Mouse (Mus musculus) cerebral cortex, adult 2 months (tissue): ENCODE data around the gene Timm8a2.

Experiments used
- WGBS: fragments of 180-500 bp; shearing (Covaris S2); methylation state at CpG from one replicate; pipeline ENCODE4 v1.1.7; 2018; 5-methylcytosine and 5-hydroxymethylcytosine counted together

Gene Timm8a2

DNA sequence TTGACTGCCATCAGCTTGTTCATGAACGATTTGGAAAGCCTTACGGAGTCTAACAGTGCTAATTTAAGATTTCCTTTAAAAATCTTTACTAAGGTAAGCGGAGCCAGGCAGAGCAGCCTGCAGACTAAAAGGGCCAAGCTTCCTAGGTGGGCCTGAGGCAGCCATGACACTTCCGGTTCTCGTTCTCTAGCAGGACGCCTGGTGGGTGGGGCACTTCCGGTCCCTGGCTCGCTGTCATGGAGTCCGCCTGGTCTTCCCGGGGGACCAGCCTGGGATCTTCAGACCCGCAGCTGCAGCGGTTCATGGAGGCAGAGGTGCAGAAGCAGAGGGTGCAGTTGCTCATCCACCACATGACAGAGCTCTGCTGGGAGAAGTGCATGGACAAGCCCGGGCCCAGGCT lies at the start of gene Timm8a2:
Timm8a2 (plus strand) TSS at position 224 of the 400 bp plus-strand sequence.
- 94% methylated on average over 13 of the region's 13 CpGs for WGBS

DNA sequence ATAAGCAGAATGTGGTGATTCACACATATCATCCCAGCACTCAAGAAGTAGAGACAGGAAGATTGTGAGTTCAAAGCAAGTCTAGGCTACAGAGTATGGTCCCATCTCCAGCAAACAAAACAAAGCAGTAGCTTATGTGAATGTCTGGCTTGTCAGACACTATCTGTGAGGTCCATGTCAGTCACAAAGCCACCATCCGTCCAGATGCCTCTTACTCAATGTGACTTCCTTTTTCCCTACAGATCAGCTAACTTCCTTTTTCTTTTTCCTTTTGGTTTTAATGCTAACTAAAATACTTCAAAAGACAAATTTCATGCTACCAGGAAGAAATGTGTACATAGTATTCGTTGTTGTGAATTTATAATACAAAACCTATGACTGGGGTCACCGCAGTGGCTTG lies 49.0 kb upstream of the Timm8a2 start:
- WGBS: 72% methylated on average over 3 of the region's 3 CpGs

DNA sequence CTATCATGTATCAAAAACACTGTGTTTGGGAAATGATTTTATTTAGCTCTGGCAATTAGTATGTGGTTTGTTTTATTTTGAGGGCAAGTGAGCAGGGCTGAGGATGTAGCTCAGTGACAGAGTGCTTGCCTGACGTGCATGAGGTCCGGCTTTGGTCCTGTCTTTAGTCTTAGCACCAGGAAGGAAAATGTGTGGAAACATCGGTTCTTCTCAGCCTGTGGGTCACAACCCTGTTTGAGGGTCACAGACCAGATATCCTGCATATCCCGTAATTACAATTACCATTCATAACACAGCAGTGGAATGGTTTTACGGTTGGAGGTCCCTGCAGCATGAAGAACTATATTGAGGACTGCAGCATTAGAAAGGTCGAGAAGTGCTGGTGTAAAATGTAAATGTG lies 48.4 kb upstream of the Timm8a2 start:
- 79% methylated on average over 6 of the region's 6 CpGs for WGBS

DNA sequence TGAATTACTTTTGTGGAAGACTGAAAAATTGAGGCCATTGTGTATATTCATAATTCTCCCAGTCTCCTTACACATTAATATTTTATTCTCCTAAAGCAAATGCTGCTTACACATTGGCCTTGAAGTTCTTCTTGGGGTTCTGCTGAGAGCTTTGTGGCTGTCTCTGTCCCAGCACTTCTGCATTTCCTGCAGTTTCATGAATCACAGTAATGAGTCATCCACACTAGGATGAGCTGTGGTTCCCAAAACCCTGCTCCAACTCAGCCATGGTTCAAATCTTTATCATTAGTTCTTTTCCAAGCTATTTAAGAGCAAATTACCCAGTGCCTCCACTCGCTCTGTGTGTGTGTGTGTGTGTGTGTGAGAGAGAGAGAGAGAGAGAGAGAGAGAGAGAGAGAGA lies 47.2 kb upstream of the Timm8a2 start:
- WGBS: 63% methylated on average over 1 of the region's 1 CpGs

DNA sequence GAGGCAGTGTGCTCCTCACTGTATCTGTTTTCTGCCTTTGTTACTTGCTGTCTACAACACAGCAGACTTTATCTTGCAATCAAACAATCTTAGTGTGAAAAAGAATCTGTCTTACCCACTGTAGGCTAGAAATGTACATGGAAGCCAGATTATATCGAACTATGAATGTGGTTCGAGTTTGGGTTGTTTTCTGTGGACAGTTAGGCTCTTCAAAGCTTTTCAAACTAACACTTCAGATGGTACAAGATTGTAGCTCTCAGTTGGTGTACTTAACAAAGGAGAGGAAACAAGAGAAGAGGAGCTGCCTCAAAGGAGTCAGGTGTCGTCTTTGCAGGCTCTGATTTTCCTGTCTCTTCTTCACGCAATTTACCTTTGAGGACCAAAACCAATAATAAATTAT lies 46.8 kb upstream of the Timm8a2 start:
- WGBS: 84% methylated on average over 4 of the region's 4 CpGs

DNA sequence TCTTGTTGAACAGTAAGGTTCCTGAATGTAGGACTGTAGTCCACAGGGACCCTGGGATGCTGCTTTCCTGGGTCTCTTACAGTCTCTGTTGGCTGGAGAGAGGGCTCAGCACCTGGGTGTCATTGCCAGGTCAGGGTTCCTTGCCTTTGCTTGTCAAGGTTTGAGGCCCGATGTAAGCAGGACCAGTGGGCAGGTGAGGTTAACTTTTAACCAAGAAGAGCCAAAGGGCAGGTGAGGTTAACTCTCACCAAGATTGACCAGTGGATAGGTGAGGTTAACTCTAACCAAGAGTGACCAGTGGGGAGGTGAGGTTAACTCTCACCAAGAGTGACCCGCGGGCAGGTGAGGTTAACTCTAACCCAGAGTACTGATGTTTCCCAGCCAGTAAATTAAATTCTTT lies 45.1 kb upstream of the Timm8a2 start:
- WGBS: 96% methylated on average over 3 of the region's 3 CpGs

DNA sequence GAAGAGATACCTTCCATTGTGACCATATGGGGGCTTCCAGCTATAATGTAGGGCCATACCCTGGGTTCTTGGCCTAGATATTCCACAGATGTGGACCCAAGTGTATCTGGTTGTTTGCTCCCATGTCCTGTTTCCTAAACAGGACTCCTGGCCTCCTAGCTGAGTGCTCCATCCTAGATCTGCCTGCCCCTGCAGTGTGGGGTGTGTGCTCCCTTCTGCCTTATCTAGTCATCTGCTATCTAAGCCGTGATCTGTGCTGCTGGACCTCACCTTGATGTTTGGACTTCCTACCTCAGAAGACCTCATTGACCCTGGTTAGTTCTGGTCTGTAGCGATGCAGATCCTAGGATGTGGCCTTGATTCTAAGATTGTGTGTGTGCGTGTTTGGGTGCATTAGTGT lies 44.6 kb upstream of the Timm8a2 start:
- WGBS: 99% methylated on average over 3 of the region's 3 CpGs

DNA sequence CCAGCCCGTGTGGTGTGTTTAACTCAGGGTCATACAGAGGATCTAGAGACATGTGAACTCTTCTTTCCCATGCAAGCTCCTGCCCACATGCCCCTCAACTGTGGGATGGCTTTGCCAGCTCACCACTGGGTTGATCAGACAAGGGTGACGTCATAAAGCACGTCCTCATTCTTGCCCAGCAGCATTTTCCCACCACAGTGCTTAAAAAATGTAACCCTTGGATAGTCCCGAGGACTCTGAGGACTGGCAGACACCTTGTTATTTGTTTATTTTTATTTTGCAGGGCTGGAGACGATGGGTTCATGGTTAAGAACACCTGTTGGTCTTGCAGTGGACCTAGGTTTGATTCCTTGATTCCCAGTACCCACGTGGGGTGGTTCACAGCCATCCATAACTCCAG lies 43.6 kb upstream of the Timm8a2 start:
- WGBS: 93% methylated on average over 6 of the region's 6 CpGs

DNA sequence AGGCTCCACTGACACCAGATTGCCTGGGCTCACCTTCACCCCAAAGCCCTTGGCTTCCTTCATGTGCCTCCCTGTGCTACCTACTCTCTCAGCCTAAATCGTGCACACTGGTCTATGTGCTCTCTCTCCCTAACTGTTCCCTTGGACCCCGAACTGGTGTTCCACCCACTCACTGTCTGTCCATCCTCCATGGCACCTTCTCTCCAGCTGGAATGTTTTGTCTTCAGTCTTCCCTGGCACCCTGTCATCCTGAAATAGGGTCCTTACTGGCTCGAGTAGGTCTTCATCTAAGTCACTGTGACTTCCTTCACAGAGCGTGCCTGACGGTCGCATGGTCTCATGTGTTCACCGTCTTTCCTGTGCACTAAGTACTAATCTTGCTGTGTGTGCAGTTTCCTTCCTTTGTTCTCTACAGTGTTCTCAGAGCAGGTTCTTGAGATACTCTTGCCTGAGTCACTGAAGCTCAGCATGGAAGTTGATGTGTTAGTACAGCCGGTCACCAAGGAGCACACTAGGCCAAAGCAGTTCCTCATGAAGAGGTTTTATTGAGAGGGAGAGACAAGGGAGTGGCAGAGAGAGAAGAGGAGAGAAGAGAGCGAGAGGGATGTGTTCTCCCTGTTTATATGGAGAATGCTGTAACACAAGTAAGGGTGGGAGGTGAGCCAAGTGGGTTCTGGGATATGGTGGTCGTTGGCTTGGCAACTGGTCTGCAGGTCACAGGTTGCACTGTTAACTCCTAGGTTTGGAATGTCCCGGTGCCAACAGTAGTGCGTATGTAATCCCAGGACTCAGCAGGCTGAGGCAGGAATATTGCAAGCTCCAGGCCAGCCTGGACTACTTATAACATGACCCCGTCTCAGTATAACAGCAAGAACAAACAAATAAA lies 41.8 kb upstream of the Timm8a2 start:
- 79% methylated on average over 13 of the region's 13 CpGs for WGBS

DNA sequence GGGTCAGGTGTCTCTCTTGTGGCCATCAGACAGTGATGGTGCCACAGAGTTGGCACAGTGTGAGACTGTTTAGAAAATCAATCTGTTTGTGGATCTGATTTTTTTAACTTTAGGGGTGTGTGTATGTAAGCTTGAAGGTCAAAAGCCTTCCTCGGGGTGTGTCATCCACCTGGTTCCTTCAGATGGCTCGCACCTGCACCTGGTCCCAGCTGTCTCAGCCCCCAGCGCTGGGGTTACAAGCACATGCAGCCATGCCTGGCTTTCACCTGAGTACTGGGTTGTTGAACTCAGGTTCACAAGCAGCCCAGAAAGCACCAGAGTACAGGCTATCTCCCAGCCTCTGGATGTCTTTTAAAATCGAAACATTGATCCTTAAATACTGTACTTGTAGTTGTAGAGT lies 40.9 kb upstream of the Timm8a2 start:
- WGBS: 98% methylated on average over 4 of the region's 4 CpGs

DNA sequence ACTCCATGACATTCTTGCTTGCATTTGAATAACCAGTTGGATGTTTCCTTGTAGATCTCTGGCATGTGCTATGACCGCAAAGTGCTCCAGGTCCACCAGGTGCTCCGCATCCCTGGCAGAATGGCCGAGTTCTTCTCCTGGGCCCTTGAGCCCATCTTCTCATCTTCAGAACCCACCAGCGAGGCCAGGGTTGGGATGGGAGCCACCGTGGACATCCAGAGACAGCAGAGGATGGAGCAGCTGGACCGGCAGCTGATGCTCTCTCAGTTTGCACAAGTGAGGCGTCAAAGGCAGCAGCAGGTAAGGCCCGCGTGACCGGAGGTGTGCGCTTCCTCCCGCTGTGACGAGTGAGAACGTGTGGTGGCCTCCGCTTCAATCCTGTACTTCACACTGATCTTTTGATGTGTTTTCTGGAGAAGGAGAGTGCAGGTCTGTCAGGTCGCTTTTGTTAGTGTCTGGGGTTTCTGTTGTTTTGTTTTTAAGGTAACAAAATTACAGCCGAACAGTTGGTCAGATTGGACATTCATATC lies 40.2 kb upstream of the Timm8a2 start:
- 96% methylated on average over 17 of the region's 17 CpGs for WGBS

DNA sequence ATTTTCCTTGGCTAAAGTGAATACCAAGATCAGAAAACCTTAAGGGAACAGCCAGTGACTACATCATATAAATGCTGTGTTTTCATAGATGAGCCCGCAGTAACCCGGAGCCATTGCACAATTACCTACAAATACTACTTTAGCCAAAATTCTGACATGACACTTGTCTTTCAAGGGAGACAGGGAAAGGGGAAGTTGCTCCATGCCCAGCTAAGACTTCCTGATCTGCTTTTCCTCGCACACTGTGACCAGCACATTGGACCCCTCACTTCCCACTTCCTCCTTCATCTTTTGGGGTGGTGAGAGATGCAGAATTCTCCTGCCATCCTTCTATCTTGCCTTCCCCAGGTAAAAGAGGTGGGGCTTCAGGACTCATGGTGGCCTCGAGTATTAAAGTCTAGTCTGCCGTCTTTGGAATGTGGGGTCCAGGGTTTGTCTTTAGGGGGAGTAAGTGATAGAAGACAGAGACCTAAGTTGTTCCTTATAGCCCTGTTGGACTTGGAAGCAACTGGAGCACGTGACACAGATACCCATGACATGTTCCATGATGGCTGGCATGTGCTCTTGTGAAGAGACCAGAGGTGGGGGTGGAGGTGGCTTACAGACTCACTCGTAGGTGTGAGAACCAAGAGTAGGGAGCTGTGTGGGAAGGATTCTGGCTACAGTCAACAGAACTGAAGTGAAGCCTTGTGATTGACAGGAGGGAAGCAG lies 39.5 kb upstream of the Timm8a2 start:
- WGBS: 86% methylated on average over 7 of the region's 7 CpGs

DNA sequence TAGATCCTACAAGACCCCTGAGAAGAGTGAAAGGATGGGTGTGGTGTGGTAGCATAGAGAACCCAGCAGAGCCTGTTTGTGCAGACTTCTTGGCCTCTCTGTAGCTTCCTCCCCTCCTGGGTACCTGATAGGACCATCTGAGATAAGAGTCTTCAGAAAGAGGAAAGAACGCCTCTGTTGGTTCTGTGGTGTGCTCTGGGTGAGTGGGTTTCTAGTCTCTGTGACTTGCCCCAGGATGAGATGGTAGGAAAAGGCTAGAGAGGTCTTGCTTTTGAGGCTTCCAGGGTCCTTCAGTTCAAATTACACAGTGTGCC lies 39.0 kb upstream of the Timm8a2 start:
- WGBS: 96% methylated on average over 1 of the region's 1 CpGs

DNA sequence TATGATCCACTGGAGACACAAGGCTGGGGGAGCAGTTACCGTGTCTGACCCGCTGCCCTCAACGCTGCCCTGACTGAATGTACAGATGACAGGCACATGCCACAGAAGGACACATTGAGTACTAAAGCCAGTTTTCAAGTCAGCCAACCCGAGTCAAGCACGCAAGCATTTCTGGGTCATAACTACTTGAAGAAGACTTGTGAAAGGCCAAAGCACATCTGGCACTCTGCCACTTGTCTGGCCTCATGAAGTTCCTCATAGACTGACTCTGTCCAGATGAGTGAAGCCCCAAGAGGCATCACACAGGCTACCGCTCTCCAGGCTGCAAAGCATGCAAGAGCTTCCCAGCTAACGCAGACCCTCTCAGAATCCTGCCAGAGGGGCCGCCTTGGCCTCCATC lies 37.7 kb upstream of the Timm8a2 start:
- 89% methylated on average over 8 of the region's 8 CpGs for WGBS

DNA sequence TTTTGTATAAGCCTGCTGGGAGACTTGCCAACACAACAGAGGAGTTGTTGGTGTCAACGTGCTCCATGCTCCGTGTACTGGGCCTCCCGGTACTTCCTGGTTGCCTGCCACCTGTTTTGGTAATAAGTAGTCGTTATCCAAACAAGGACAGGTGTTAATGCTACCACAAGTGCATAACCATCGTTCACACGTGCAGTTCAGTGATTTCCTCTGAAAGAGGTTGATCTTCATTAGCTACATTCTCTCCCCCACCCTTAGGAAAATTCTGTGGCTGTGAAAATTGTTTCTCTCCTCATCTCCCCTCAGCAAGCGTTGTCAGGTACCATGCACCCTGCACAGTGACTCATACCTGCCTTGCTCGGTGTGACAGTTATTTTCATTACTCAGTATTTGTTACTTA lies 35.0 kb upstream of the Timm8a2 start:
- 66% methylated on average over 8 of the region's 8 CpGs for WGBS

DNA sequence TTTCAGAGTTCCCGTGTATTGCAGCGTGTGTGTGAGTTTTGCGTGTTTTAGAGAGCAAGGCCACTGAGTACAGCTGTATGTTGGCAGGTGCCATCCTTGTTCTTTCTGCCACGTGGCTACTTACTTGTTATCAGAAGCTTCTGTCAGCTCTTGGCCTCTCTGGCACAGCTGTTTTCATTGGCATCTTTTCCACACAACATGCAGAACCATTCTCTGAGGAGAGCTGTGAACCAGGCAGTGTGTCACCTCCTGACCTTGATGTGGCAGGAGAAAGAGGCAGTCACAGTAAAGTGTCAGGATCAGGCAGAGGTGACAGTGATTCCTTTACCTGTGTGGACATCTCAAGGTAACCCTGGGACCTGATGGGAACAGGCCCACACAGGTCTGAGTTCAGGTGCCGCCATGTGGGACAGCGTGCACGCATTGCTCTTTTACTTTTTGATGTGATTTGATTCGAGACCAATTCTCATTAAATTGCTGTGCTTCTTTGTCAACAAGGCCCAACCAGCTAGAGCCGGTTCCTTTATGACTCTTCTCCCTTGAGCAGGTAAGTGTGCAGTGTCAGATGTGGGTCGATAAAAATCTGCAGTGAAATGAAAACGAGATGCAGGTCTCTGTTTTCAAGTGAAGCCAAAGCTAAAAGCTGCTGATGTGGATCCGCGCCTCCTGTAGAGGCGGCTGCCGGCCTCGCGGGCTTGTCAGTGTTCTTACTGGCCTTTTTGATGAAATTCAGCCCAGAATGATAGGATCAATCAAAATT lies 33.9 kb upstream of the Timm8a2 start:
- WGBS: 93% methylated on average over 17 of the region's 17 CpGs

DNA sequence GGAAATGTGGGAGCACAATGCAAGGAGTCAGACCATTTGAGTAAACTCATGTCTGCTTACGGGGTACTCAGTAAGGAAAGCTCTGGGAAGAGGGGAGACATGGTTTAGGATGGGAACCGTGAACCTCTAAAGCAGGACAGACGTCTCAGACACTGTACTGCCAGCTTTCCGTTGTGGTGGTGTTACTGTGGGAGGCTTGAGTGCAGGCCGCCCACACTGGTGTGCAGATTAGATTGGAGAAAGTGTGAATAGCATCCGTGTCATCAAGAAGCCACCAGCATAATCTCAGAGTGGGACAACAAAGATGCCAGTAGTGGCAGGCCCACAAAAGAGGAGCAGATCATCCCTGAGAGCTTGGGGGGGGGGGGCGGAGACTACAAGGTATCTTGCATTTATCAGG lies 32.2 kb upstream of the Timm8a2 start:
- 74% methylated on average over 7 of the region's 7 CpGs for WGBS

DNA sequence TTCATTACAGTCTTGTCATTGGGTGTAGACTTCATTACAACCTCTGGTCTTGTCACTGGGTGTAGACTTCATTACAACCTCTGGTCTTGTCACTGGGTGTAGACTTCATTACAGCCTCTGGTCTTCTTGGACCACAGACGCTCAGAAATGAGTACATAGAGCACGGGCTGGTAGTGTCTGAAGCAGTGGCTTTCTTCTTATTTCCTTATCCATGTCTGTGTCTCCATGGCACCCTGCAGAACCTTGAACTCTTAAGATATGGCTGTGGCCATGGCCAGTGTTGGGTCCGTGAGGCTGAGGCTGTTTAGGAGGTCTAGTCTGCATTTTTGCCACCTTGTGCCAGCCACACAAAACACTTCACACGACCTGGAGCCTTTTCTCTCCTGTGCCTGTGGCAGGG lies 26.2 kb upstream of the Timm8a2 start:
- WGBS: 93% methylated on average over 4 of the region's 4 CpGs

DNA sequence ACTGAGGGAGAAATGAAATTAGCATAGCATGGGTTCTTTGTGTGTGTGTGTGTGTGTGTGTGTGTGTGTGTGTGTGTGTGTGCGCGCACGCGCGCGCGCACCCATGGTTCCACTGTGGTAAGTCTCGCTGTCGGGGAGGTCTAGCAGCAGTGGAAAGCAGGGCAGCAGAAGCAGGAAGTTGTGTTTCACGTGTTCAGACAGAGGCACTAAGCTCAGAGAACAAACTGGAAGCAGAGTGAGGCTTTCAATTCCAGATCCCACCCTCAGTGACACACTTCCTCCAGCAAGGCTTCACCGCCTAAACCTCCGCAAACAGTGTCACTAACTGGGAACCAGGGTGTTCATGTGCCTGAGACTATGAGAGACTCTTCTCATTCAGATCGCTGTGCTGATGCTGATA lies 25.0 kb upstream of the Timm8a2 start:
- WGBS: 84% methylated on average over 13 of the region's 13 CpGs

DNA sequence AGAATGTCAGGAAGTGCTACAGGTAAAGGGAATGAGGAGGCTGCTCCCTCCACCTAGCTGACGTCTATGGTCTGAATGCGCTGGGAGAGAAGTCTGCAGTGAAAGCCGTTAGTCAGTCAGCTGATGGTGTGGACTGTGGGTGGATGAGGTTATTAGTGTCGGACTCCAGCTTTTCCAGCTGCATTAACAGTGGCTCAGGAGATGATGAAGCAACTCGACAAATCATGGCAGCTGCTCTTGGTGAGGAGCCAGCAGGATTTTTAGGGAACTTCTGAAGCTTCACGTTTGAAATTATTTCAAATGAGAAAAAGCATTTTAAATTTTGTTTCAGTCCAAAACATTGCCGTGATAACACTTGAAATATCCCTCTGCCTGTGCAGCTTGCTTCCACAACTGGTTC lies 24.2 kb upstream of the Timm8a2 start:
- 50% methylated on average over 7 of the region's 7 CpGs for WGBS

DNA sequence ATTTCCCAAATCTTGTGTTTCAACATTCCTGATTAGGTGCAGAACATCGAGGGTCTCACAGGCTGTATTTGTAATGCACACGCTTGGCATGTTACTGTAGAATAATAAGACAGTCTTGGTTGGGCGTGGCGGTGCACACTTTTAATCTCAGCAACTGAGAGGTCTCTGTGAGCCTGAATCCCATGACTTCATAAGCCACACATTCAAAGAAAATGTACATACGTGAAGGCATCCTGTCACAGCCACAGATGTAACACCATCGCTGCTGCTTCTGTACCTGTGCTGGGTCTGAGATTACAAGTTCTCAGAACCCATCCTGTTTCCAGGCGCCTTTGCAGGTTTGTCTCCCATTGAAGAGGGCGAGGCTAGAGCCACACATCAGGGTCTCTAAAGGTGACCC lies 22.7 kb upstream of the Timm8a2 start:
- 96% methylated on average over 8 of the region's 8 CpGs for WGBS

DNA sequence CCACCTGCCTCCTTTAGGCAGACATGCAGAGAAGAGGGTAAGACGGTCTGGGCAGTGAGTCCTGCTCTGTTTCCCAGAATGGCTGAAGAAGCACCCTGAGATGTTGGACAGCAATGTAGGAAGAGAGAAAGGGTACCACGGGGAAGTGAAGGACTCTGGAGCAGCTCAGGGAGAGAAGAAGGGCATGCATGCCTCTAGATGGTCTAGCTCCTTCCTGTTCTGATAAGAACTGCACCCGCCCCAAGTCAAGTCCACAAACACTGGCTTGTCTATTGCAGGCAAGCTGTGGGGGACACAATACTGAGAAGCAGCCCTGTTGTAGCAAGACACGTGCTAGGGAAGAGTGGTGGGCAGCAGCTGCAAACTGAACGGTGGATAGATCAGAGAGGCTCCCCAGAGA lies 22.3 kb upstream of the Timm8a2 start:
- WGBS: 78% methylated on average over 5 of the region's 5 CpGs
